Mouse (Mus musculus): ENCODE data around the gene Sumo3. TPM values are rescaled to one million over a fixed set of nuclear protein-coding genes. Genes with fewer than 3 reads are reported as not detected.
A peak's percentile ranks its signal among the peaks of the same experiment; 100 is the strongest.

The Sumo3 gene
- 171 and 186 TPM in 2 replicates for polyA plus RNA-seq (2015; fragmentation: Nextera tagmentation; extraction: Ambion mirVana)

DNA sequence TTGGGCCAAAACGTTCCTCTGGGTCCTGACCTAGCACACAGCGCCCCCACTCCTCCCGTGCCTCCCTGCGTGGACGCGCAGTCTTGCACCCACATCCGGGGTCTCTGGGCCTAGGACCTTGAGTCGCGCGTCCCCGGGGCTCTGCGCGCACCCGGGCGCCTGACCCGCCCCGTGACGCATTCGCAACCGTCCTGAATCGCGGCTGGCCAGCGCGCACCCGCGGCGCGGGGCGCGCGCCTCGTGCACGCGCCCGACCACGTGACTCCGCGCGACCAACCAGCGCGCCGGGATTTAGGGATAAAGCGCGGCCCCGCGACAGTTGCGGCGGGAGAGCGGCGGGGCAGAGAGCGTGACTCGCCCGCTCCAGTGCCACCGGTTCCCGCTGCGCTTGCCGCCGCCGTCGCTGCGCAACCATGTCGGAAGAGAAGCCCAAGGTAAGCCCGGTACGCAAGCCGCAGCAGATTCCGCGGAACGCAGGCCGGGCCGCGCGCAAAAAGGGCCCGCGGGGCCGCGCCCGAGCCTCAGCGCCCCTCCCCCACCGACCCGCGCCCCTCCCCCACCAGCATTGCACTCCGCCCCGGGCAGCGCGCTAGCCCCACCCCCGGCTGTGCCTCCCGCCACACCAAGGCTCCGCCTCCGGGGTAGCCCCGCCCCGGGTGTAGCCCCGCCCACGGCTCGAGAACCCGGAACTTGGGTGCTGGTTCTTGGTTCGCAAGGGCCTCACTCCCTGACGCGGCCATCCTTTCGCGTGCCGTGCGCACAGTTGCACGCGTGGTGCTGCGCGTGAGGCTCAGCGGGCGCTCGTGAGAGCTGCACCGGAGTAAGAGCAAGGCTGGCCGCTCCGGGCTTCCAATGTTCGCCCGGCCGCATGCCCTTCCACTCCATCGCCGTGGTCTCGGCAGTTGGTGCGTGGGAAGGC lies at the start of gene Sumo3, which contains the start of gene Gm49325:
Gene Sumo3 (plus strand): TSS at position 190 of the 919 bp plus-strand sequence.
Gene Gm49325 (plus strand): TSS at position 290 of the 919 bp plus-strand sequence.
- Histone ChIP-seq H3K4me2 (peak within 1 kb of the TSS; percentile 97), H3K4me1 (peaks cover 37% of the 10 kb centered on the region), H3K27me3 (replicated peaks) (no peaks in the 10 kb centered on the region), H3K36me3 (peaks cover 34% of the 10 kb centered on the region), H3K4me3 (peak within 1 kb of the TSS; percentile 72), H3K9me3 (no peaks in the 10 kb centered on the region), H3K27ac (replicated peaks) (peak within 1 kb of the TSS; percentile 98), H3K9ac (peak within 1 kb of the TSS; percentile 92)
- WGBS, result 1% methylated on average over 113 of the region's 119 CpGs
- ATAC-seq (ENCODE audit: extremely low read depth, insufficient number of reproducible peaks, low FRiP score, low TSS enrichment), result peak; percentile 89

DNA sequence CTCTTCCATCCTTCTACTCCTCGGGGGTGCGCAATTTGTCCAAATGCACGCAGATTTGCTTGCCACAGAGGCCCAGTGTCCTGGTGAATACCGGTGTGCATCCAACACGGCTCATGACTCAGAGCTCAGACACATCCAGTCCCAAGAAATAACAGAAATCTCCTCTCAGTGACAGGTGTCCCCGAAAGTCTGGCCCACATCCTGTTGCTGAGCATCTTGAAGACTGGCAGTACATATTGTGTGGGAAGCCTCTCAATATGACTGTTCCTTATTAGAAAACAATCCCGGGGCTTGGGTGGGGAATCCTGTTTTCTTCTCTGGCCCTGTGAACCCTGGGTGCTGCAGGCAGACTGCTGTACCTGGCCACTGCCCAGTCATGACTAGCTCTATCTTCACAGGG lies 49.3 kb upstream of the Sumo3 start:
- Histone ChIP-seq H3K27me3 (replicated peaks) (peaks cover 5% of the 10 kb centered on the region; the same call in 1 of the 2 replicates), H3K4me3 (no peak overlapping the region), H3K9me3 (no peaks in the 10 kb centered on the region), H3K4me1 (no peaks in the 10 kb centered on the region), H3K27ac (replicated peaks) (no peak overlapping the region), H3K9ac (no peak overlapping the region), H3K36me3 (no peaks in the 10 kb centered on the region), H3K4me2 (no peak overlapping the region)
- no peak for ATAC-seq (ENCODE audit: extremely low read depth, insufficient number of reproducible peaks, low FRiP score, low TSS enrichment)
- WGBS, result 81% methylated on average over 7 of the region's 7 CpGs

DNA sequence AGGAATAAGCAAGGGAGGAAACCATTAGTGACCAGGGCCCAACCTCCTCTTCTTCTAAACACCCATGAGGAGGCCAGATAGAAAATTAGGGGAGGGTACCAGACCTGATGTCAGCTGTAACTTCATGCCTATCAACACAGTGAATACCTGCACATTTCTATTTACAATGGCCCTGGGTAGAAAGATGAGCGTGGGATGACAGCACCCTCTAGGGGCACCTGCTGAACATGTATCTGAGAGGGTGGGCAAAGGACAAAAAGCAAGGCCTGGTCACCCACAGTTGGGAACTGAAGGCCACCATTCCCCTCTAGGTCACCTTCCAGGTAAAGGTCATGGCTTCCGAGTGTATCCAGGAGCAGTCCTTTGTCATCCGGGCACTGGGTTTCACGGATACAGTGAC lies 48.3 kb upstream of the Sumo3 start:
- H3K4me2 ChIP-seq, result no peak overlapping the region
- no peak overlapping the region for H3K4me3 ChIP-seq
- WGBS, result 78% methylated on average over 4 of the region's 4 CpGs
- H3K27me3 ChIP-seq (replicated peaks), result peaks cover 5% of the 10 kb centered on the region; the same call in 1 of the 2 replicates
- ATAC-seq (ENCODE audit: extremely low read depth, insufficient number of reproducible peaks, low FRiP score, low TSS enrichment), result no peak
- no peak overlapping the region for H3K27ac ChIP-seq (replicated peaks)
- no peaks in the 10 kb centered on the region for H3K9me3 ChIP-seq
- no peaks in the 10 kb centered on the region for H3K36me3 ChIP-seq
- no peak overlapping the region for H3K9ac ChIP-seq
- no peaks in the 10 kb centered on the region for H3K4me1 ChIP-seq

DNA sequence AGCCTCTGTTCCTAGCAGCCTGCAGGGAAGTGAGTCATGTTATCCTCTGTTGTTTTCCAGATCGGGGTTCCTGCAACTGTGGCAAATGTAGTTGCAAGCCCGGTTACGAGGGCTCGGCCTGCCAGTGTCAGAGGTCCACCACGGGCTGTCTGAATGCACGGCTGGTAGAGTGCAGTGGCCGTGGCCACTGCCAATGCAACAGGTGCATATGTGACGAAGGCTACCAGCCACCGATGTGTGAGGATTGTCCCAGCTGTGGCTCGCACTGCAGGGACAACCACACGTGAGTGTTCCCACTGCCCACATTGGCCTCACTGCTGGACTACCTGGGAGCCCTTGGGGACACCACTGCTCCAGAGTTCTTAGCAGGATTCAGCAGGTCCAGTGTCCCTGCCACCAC lies 45.8 kb upstream of the Sumo3 start:
- no peaks in the 10 kb centered on the region for H3K4me1 ChIP-seq
- WGBS, result 84% methylated on average over 11 of the region's 11 CpGs
- H3K9ac ChIP-seq, result no peak overlapping the region
- ATAC-seq (ENCODE audit: extremely low read depth, insufficient number of reproducible peaks, low FRiP score, low TSS enrichment), result no peak
- no peaks in the 10 kb centered on the region for H3K9me3 ChIP-seq
- no peak overlapping the region for H3K27ac ChIP-seq (replicated peaks)
- H3K4me2 ChIP-seq, result no peak overlapping the region
- H3K27me3 ChIP-seq (replicated peaks), result peaks cover 5% of the 10 kb centered on the region; the same call in 1 of the 2 replicates
- no peak overlapping the region for H3K4me3 ChIP-seq
- no peaks in the 10 kb centered on the region for H3K36me3 ChIP-seq

DNA sequence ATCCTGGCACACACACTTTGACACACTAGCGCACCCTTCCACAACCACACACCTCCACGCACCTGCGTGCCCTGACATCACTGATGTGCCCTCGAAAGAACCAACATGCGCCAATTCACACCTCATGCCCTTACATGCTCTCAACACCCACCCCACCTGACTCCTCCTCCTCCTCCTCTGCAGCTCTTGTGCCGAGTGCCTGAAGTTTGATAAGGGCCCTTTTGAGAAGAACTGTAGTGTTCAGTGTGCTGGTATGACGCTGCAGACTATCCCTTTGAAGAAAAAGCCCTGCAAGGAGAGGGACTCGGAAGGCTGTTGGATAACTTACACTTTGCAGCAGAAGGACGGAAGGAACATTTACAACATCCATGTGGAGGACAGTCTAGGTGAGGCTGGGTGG lies 45.1 kb upstream of the Sumo3 start:
- Histone ChIP-seq H3K27ac (replicated peaks) (no peak overlapping the region), H3K4me2 (no peak overlapping the region), H3K36me3 (no peaks in the 10 kb centered on the region), H3K4me1 (no peaks in the 10 kb centered on the region), H3K9ac (no peak overlapping the region), H3K4me3 (no peak overlapping the region), H3K27me3 (replicated peaks) (peaks cover 5% of the 10 kb centered on the region; the same call in 1 of the 2 replicates), H3K9me3 (no peaks in the 10 kb centered on the region)
- 66% methylated on average over 9 of the region's 9 CpGs for WGBS
- no peak for ATAC-seq (ENCODE audit: extremely low read depth, insufficient number of reproducible peaks, low FRiP score, low TSS enrichment)

DNA sequence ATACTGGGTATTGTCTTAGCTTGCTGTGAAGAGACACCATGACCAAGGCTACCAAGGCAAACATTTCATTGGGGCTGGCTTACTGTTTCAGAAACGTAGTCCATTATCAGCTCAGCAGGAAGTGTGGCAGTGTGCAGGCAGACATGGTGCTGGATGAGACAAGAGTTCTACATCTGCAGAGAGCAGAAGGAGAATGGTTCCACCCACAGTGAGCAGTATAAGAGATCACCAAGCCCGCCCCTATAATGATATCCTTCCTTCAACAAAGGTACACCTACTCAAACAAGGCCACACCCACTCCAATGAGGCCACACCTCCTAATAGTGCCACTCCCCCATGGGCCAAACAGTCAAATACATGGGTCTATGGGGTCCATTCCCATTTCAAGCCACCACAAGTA lies 44.4 kb upstream of the Sumo3 start:
- Histone ChIP-seq H3K4me3 (no peak overlapping the region), H3K9me3 (no peaks in the 10 kb centered on the region), H3K27ac (replicated peaks) (no peak overlapping the region), H3K27me3 (replicated peaks) (peaks cover 5% of the 10 kb centered on the region; the same call in 1 of the 2 replicates), H3K36me3 (no peaks in the 10 kb centered on the region), H3K4me1 (no peaks in the 10 kb centered on the region), H3K4me2 (no peak overlapping the region), H3K9ac (no peak overlapping the region)
- WGBS, result 62% methylated on average over 2 of the region's 2 CpGs
- ATAC-seq (ENCODE audit: extremely low read depth, insufficient number of reproducible peaks, low FRiP score, low TSS enrichment), result no peak; the same call in 1 of the 2 replicates

DNA sequence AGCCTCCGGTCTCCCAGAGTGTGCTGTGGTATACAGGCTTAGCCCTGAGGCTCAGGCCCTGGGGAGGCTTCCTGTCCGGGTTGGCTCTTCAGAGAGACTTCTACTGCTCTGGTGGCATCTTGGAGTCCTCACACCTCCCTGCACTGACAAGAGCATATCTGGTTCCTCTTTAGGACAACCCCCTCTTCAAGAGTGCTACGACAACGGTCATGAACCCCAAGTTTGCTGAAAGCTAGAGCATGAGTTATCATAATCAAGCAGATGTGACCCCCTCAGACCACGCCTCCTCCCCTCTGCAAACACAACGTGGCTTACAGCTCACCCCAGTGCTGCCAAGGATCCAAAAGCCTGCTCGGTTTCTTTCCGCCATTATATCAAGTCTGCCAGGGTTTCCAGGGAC lies 40.9 kb upstream of the Sumo3 start:
- Histone ChIP-seq H3K27me3 (replicated peaks) (peaks cover 2% of the 10 kb centered on the region; the same call in 1 of the 2 replicates), H3K4me1 (no peaks in the 10 kb centered on the region), H3K4me3 (no peak overlapping the region), H3K36me3 (no peaks in the 10 kb centered on the region), H3K4me2 (no peak overlapping the region), H3K27ac (replicated peaks) (no peak overlapping the region), H3K9ac (no peak overlapping the region), H3K9me3 (no peaks in the 10 kb centered on the region)
- 64% methylated on average over 8 of the region's 8 CpGs for WGBS
- ATAC-seq (ENCODE audit: extremely low read depth, insufficient number of reproducible peaks, low FRiP score, low TSS enrichment), result no peak

DNA sequence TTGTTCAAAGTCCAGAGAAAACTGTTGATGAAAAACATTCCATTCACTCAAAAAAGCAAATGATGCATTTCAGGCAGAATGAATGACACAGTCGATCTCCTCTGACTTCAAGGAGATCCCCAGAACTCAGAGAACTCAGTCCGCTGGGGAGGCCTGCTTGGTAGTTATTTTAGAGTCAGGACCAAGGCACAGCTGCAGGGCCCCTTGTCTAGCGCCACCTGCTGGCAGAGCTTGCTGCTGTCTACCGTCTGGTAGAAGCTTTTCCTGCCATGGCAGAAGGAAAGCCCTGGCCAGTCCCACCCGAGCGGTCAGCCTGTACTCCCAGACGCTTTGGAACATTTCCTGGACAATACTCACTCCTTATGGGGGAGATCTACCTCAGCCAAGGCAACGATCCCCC lies 39.2 kb upstream of the Sumo3 start:
- WGBS, result 22% methylated on average over 8 of the region's 8 CpGs
- Histone ChIP-seq H3K4me3 (no peak overlapping the region), H3K9me3 (no peaks in the 10 kb centered on the region), H3K9ac (no peak overlapping the region), H3K36me3 (no peaks in the 10 kb centered on the region), H3K4me1 (no peaks in the 10 kb centered on the region), H3K4me2 (no peak overlapping the region), H3K27me3 (replicated peaks) (peaks cover 6% of the 10 kb centered on the region; the same call in 1 of the 2 replicates), H3K27ac (replicated peaks) (no peak overlapping the region)
- no peak for ATAC-seq (ENCODE audit: extremely low read depth, insufficient number of reproducible peaks, low FRiP score, low TSS enrichment)

DNA sequence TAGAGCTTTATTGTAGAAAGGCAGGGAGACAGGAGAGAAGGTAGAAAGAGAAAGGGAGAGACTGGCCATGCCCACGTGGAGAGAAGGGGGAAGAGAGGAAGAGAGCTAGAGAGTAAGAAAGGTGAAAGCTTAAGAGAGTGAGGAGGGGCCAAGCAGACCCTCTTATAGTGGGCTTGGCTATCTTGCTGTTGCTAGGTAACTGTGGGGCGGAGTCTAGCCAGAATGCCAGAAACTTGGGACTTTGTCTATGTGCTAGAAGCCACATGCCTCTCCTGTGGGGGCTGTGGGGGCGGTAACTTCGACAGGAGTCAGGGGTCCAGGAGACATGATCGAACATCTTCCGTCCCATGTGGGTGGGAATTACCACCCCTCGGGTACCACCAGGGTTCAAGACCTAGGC lies 36.4 kb upstream of the Sumo3 start:
- WGBS, result 34% methylated on average over 7 of the region's 7 CpGs
- Histone ChIP-seq H3K9ac (no peak overlapping the region), H3K4me3 (no peak overlapping the region), H3K27me3 (replicated peaks) (peaks cover 9% of the 10 kb centered on the region), H3K27ac (replicated peaks) (no peak overlapping the region), H3K4me1 (no peaks in the 10 kb centered on the region), H3K9me3 (no peaks in the 10 kb centered on the region), H3K36me3 (no peaks in the 10 kb centered on the region), H3K4me2 (no peak overlapping the region)
- no peak for ATAC-seq (ENCODE audit: extremely low read depth, insufficient number of reproducible peaks, low FRiP score, low TSS enrichment)

DNA sequence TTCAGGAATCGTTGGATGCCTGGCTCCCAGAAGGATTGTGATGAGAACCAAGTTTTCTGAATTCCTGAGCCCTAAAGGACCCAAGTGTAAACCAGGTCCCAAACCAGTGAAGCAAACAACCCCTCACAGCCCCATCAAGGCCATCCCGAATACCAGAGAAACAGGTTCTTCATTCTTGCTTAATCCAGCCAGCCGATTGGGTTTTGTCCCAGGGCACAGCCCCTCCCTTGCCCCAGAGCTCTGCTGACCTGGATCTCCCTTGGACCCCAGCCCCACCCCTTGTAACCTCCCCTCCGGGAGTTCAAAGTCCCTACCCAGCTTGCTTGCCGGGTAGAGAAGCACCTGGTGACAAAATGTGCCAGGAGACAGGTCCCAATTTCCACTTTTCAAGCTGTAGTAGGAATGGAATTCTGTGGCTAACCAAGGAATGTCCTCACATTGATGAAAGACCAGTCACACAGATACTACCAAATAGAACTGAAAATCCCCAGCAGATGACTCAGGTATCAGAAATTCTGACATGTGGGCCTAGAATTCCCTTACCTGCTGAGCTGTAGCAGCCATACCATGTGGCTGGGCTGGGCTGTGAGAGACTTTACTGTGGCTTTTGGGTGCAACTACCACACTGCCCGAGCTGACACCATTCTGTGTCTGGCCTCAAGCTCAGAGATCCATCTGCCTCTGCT lies 35.8 kb upstream of the Sumo3 start:
- WGBS, result 40% methylated on average over 6 of the region's 6 CpGs
- Histone ChIP-seq H3K4me1 (no peaks in the 10 kb centered on the region), H3K27me3 (replicated peaks) (peaks cover 9% of the 10 kb centered on the region), H3K9me3 (no peaks in the 10 kb centered on the region), H3K4me2 (no peak overlapping the region), H3K36me3 (no peaks in the 10 kb centered on the region), H3K27ac (replicated peaks) (no peak overlapping the region), H3K9ac (no peak overlapping the region), H3K4me3 (no peak overlapping the region)
- ATAC-seq (ENCODE audit: extremely low read depth, insufficient number of reproducible peaks, low FRiP score, low TSS enrichment), result no peak; the same call in 1 of the 2 replicates

DNA sequence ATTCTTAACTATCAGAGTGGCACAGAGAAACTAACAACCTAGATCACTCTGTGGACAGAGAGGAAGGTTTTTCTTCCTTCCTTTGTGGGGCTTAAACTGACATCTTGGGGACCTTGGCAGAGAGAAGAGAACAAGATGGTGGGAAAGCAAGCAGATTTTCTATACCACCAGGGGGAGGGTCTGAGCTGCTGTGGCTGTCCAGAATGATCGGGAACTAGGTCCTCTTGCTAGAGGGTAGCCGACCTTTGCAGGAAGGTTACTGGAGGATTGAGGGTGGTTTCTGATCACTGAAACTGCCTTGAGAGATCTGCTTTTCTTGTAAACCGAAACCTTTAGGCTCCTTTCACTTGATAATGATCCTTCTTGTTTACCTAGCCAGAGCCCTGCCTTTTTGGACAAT lies 33.7 kb upstream of the Sumo3 start:
- H3K4me3 ChIP-seq, result no peak overlapping the region
- H3K9me3 ChIP-seq, result no peaks in the 10 kb centered on the region
- no peaks in the 10 kb centered on the region for H3K4me1 ChIP-seq
- 24% methylated on average over 3 of the region's 3 CpGs for WGBS
- no peaks in the 10 kb centered on the region for H3K36me3 ChIP-seq
- no peak overlapping the region for H3K4me2 ChIP-seq
- H3K9ac ChIP-seq, result no peak overlapping the region
- no peak overlapping the region for H3K27ac ChIP-seq (replicated peaks)
- no peak for ATAC-seq (ENCODE audit: extremely low read depth, insufficient number of reproducible peaks, low FRiP score, low TSS enrichment)
- peaks cover 9% of the 10 kb centered on the region for H3K27me3 ChIP-seq (replicated peaks)
